Mouse (Mus musculus) forebrain, embryonic 10.5 days (tissue): ENCODE measurements around the gene Rps6ka3. TPM values are rescaled to one million over a fixed set of nuclear protein-coding genes. Genes with fewer than 3 reads are reported as not detected.
A peak's percentile ranks its signal among the peaks of the same experiment; 100 is the strongest.

Experiments
- DNase-seq: peaks from one replicate; pipeline ENCODE4 v3.0.0-alpha.2; 2017; ENCODE audit warnings: low spot score; ENCODE audit errors: extremely low spot score
- H3K27ac ChIP-seq: fragments of 300-500 bp; sonication (generic); 2 replicates; pipeline ENCODE4 v1.5.1; 2016; ENCODE audit warnings: mild to moderate bottlenecking
- H3K27me3 ChIP-seq: fragments of 300-500 bp; sonication (generic); 2 replicates; pipeline ENCODE4 v1.6.1; 2016; ENCODE audit warnings: mild to moderate bottlenecking; ENCODE audit not compliant: poor library complexity, severe bottlenecking
- H3K36me3 ChIP-seq: fragments of 300-500 bp; sonication (generic); replicated peaks from 2 replicates; pipeline ENCODE4 v1.6.1; 2016; ENCODE audit warnings: mild to moderate bottlenecking, moderate library complexity
- H3K4me1 ChIP-seq: fragments of 300-500 bp; sonication (generic); 2 replicates; pipeline ENCODE4 v1.6.1; 2016
- H3K4me3 ChIP-seq: fragments of 300-500 bp; sonication (generic); 2 replicates; pipeline ENCODE4 v1.5.1; 2016; ENCODE audit warnings: mild to moderate bottlenecking, moderate library complexity
- H3K9me3 ChIP-seq: fragments of 300-500 bp; sonication (generic); 2 replicates; pipeline ENCODE4 v1.6.1; 2016; ENCODE audit warnings: mild to moderate bottlenecking, moderate library complexity
- WGBS: fragments of 180-500 bp; shearing (Covaris S2); methylation state at CpG from one replicate; pipeline ENCODE4 v1.1.7; 2016; 5-methylcytosine and 5-hydroxymethylcytosine counted together
- polyA plus RNA-seq: library from polyadenylated mRNA; unstranded; fragments of >200 nt; fragmentation: Nextera tagmentation; extraction: Ambion mirVana; gene quantifications from 2 replicates; pipeline ENCODE4 v1.2.1, GENCODE M21; 2016

The Rps6ka3 gene
- polyA plus RNA-seq, 1 experiment from 2014 or later, result 4.5 TPM

DNA sequence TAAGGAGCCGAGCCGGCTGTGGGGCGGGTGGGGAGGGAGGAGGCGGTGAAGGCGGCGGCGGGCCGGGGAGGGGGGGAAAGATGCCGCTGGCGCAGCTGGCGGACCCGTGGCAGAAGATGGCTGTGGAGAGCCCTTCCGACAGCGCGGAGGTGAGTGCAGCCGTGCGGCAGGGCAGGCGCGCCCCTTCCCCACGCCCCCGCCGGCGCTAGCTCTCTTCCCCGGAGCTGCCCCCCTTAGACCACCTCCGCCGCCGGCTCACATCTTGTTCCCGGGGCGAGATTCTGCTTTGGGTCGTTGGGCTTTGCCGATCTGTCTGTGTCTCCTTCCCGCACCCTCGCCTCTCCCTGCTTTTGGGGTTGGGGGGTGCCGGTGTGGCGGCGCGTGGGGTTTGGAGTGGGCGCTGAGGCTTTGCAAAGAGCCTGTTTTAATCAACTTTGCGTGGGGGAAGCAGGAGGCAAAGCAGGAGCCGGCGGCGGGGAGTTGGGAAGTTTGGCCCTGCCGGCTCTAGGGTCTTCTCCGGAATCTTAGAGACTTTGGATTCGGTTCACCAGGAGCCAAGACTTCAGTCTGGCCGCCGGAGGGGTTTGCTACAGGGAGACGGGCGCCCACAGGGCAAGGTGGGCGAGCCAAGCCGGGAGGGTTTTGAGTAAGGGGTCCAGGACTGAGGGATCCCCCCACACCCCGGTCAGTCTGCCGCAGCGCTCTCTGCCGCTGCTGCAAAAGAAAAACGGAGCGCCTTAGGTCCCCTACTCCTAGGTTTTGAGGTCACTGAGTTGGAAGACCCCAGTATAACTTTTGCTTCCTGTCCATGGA, 46.1 kb downstream of the Rps6ka3 start:
- 17% methylated on average over 42 of the region's 57 CpGs for WGBS

DNA sequence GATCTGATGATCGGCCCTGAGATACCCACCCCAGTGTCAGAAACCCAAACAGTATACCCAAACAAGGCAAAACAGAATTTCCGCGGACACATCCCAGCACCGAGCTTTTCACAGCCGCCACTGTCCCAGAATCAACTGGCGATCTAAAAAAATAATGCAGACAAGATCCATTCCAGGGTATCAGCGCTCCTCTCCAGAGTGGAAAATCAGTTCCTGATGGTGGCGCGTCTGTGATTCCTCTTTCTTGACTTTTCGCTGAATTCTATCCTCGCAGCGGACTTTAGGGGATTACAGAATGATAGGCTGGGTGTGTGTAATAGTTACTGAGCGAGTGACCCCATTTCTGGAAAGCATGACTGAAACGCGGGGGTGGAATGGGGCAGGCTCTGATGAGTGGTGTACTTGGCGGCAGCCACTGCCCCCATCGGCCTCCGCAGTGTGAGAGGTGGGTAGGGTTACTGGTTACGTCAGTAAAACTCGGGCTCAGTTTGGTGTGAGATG, 46.9 kb downstream of the Rps6ka3 start:
- peaks cover 51% of the 10 kb centered on the region for H3K27me3 ChIP-seq
- no peaks in the 10 kb centered on the region for H3K9me3 ChIP-seq
- peak overlapping the region; percentile 68 for H3K4me3 ChIP-seq
- H3K27ac ChIP-seq, result peak overlapping the region; percentile 91
- peak; percentile 26 for DNase-seq
- WGBS, result 13% methylated on average over 20 of the region's 20 CpGs
- H3K4me1 ChIP-seq, result peaks cover 7% of the 10 kb centered on the region
- H3K36me3 ChIP-seq, result no peaks in the 10 kb centered on the region

More for the DNA sequence above, 46.1 kb downstream of the Rps6ka3 start:
- H3K4me1 ChIP-seq, result peaks cover 7% of the 10 kb centered on the region
- H3K9me3 ChIP-seq, result no peaks in the 10 kb centered on the region
- peaks cover 53% of the 10 kb centered on the region for H3K27me3 ChIP-seq
- DNase-seq, result peak; percentile 31
- H3K27ac ChIP-seq, result peak overlapping the region; percentile 91
- no peaks in the 10 kb centered on the region for H3K36me3 ChIP-seq
- H3K4me3 ChIP-seq, result peak overlapping the region; percentile 68

DNA sequence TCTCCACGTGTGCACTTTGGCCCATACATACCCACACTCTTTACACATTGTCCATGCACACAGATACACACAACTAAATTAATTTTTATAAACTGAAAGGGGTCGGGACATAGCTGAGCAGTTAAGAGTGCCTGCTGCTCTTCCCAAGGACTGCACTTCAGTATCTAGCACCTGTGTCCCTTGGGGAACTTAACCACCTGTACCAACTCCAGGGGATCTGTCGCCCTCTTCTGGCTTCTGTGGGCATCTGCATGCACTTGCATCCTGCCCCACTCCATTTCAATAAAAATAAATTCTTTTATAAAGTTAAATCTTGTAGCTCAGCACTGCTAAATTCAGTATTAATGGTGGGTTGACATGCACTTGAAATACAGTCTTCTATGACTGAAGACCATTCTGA, 54.6 kb downstream of the Rps6ka3 start:
- Histone ChIP-seq H3K4me1 (no peaks in the 10 kb centered on the region), H3K27me3 (peaks cover 15% of the 10 kb centered on the region), H3K27ac (no peak overlapping the region), H3K4me3 (no peak overlapping the region), H3K36me3 (no peaks in the 10 kb centered on the region), H3K9me3 (no peaks in the 10 kb centered on the region)
- WGBS, result 36% methylated on average over 3 of the region's 3 CpGs
- no peak for DNase-seq

DNA sequence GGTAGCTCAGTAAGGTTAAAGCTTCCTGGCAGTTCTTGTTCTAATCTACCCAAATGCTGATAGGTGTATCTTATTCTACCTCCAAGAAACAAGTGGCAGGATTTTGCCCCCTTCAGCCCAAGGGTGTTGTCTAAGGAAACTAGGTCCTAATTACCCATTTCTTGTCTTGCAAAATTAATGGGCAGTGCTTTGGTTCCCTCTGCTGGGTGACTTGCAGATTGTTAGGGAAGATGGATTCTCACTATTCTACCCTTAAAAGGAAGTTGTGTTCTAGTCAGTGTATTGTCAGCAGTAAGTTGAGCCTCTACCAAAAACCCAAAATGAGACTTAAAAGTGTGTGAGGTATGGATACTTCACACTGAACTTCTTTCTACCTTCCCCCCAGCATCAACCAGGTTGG, 59.0 kb downstream of the Rps6ka3 start:
- Histone ChIP-seq H3K4me1 (no peaks in the 10 kb centered on the region), H3K36me3 (no peaks in the 10 kb centered on the region), H3K4me3 (no peak overlapping the region), H3K27me3 (peaks cover 20% of the 10 kb centered on the region), H3K27ac (no peak overlapping the region), H3K9me3 (no peaks in the 10 kb centered on the region)
- no peak for DNase-seq

DNA sequence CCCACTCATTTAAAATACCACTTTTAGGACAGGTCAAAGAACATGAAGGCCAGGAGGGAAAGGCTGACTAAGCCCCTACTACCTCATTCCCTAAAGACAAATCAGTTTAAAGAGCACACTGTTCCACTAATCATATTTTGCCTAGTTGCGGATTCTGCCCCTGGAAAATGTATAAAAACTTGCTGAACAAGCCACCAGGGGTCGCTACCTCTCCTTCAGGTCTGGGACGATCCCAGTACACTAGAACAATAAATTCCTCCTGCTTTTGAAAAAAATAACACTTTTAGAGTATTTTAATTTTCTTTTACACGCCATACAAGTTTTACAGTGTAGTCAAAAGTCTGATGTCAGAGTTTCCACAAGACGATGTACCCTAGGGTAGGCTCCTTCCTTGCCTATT, 76.7 kb downstream of the Rps6ka3 start:
- no peak for DNase-seq
- WGBS, result 68% methylated on average over 5 of the region's 5 CpGs
- Histone ChIP-seq H3K27ac (no peak overlapping the region), H3K36me3 (0 out of 2 replicates have a peak, but pooled peaks cover 2% of the 10 kb centered on the region), H3K27me3 (peaks cover 3% of the 10 kb centered on the region; the same call in 1 of the 2 replicates), H3K4me1 (no peaks in the 10 kb centered on the region), H3K4me3 (no peak overlapping the region), H3K9me3 (no peaks in the 10 kb centered on the region)

DNA sequence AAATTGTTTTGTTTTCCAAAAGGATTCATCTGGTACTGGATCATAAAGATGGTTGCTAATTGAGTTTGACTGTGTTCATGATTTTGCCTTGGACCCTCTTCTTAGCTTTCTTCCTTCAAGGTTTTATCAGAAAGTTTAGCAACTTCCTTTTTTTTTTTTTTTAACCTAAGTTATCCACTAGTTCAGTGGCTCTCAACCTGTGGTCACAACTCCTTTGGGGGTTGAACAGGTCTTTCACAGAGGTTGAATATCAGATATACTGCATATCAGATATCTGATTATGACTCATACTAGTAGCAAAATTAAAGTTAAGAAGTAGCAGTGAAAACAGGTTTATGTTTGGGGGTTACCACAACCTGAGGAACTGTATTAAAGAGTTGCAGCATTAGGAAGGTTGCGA, 85.8 kb downstream of the Rps6ka3 start:
- Histone ChIP-seq H3K4me3 (no peak overlapping the region), H3K27me3 (peaks cover 5% of the 10 kb centered on the region; the same call in 1 of the 2 replicates), H3K4me1 (no peaks in the 10 kb centered on the region), H3K36me3 (0 out of 2 replicates have a peak, but pooled peaks cover 3% of the 10 kb centered on the region), H3K9me3 (no peaks in the 10 kb centered on the region), H3K27ac (no peak overlapping the region)
- DNase-seq, result no peak
- WGBS, result 97% methylated on average over 1 of the region's 1 CpGs

DNA sequence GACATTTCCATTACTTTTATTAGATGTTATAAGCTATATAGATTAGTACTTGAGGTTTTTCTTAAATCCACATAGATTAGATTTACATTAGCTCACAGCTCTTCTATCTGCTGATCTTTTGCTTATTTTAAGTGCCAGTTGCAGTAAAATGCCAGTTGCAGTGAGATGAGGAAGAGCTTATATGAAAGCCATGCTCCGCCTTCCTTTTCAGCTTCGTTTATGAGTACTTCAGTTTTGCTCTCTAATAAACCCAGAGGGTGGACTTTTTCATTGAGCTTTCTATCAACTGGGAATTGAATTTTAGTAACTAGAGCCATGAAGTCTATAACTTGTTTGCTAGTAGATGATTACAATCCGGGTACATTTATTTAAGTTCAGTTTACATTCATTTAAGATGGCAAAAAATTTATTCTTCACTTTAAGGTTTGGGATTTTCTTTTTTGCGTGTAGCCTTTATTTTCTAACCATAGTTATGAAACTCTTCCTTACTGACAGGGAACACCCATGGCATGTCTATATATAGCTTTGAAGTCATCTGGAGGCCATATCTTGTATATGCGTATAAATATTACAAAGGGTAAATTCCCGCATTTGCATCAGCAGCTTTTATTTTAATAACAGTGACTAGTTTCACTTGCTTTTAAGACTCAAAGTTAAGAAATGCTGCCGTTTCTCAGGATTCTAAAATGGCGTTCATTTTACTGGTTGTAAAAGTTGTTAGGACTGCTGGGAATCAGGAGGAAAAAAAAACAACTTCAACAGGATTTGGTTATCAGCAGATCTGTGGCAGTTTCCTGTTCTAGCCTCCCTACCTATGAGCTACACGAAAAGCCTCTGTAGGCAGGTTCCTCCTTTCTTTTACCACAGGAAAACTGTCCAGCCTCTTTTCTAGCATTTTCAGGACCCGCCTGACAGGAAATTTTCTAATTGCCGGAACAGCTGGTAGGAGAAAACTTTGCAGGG, 92.5 kb downstream of the Rps6ka3 start:
- H3K4me1 ChIP-seq, result no peaks in the 10 kb centered on the region
- no peak overlapping the region for H3K27ac ChIP-seq
- 0 out of 2 replicates have a peak, but pooled peaks cover 3% of the 10 kb centered on the region for H3K36me3 ChIP-seq
- no peaks in the 10 kb centered on the region for H3K9me3 ChIP-seq
- no peak overlapping the region for H3K4me3 ChIP-seq
- WGBS, result 87% methylated on average over 11 of the region's 11 CpGs
- DNase-seq, result no peak
- 0 out of 2 replicates have a peak, but pooled peaks cover 2% of the 10 kb centered on the region for H3K27me3 ChIP-seq

DNA sequence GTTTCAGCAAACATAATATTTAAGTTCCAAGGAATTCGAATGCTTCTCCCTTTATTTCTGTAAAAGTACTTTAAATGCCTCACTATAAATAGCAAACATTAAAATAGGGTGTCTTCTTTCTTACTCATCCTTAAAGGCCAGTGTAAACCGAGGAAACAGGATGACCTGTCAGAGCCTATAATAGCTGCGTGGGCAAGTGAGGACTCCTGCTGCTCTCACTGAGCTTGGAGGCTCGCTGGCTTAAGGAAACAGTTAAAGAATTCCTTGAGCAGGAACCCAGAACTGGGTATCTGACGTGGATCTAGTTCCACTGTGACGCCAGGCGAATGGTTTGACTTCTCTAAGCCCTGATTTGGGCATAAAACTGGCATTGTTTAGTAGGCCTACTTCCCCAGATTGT, 105.2 kb downstream of the Rps6ka3 start:
- Histone ChIP-seq H3K9me3 (no peaks in the 10 kb centered on the region), H3K4me1 (no peaks in the 10 kb centered on the region), H3K27ac (no peak overlapping the region), H3K27me3 (peaks cover 7% of the 10 kb centered on the region; the same call in 1 of the 2 replicates), H3K36me3 (peaks cover 10% of the 10 kb centered on the region; the same call in 1 of the 2 replicates), H3K4me3 (no peak overlapping the region)
- no peak for DNase-seq
- WGBS, result 66% methylated on average over 7 of the region's 7 CpGs

DNA sequence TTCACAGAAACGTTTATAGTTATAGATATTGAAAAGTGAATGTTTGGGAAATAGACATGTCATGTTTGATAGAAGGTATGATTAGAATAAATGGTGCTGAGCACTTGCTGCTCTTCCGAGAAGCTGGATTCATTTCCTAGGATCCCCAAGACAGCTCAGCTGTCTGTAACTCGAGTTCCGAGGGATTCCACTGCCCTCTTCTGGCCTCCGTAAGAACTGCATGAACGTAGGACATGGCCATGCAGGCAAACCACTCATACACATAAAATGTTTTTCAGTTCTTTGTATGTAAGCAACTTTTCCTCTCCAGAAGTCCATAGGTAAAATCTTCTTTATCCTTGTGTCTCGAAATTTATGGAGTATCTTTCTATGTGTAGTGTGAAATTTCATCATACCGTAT, 111.2 kb downstream of the Rps6ka3 start:
- no peak overlapping the region for H3K4me3 ChIP-seq
- no peaks in the 10 kb centered on the region for H3K27me3 ChIP-seq
- H3K4me1 ChIP-seq, result no peaks in the 10 kb centered on the region
- 34% methylated on average over 8 of the region's 8 CpGs for WGBS
- H3K36me3 ChIP-seq, result peaks cover 4% of the 10 kb centered on the region
- no peak overlapping the region for H3K27ac ChIP-seq
- peak; percentile 50 for DNase-seq
- H3K9me3 ChIP-seq, result no peaks in the 10 kb centered on the region

DNA sequence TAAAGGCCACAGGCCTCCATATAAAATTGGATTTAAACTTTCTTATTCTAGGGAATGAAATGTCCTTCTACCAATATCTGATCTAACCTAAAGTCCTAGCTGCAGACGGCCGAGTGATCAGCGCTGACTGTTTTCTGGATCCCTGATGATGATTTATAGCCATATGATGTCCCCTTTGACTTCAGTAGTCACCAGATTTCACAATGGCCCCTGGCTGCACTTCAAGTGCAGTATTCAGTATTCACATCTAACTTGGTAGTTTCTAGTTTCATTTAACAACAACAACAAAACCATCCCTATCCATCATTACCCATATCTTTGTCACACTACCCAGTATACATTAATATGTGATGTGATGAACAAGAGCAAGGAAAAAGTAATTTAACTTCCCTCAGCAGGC, 154.4 kb downstream of the Rps6ka3 start:
- Histone ChIP-seq H3K36me3 (peaks cover 19% of the 10 kb centered on the region), H3K4me1 (no peaks in the 10 kb centered on the region), H3K9me3 (no peaks in the 10 kb centered on the region), H3K4me3 (no peak overlapping the region), H3K27me3 (peaks cover 20% of the 10 kb centered on the region), H3K27ac (no peak overlapping the region)
- 94% methylated on average over 3 of the region's 3 CpGs for WGBS
- no peak for DNase-seq

DNA sequence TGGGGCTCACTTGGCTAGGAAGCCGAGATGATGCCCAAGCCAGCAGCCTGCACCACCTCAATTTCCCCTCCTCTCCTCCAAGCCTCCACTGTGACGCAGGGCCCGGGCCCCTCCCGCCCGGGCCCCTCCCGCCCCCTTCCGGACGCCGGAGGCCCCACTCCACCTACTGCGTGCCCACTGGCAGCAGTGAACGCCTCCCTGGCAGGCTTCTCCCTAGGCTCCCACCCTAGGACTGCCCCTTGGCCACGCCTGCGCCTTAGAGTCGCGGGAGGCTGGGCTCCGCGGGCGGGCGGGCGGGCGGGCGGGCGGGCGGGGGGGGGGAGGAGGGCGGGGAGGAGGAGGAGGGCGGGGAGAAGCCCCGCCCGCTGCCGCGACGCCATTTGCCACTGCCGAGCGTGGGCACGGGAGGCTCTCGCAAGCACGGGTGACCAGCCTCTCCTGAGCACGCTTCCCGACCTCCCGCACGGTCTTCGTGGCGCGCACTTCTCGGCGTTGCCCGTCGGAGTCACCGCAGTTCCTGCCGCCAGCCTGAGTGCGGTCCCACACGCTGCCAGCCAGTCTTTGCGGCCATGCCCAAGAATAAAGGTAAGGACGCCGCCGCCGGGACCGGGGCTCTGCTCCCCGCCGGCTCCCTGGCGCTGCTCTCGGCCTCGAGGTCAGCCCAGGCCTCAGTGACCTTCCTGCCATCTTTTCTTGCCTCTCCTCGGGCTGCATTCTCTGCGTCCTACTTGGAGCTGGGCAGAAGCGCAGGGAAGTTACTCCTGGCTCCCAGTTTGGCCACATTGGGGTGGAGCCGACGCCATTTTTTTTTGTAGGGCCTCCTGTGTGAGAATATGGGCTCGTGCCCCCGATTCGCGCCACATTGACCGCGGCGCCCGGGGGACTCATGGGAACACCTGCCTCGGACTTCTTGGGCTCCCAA, 162.0 kb downstream of the Rps6ka3 start, which contains the start of gene Eif1ax:
Gene Eif1ax, plus strand, starts transcription at position 348 of the 922 bp plus-strand sequence.
- H3K9me3 ChIP-seq, result no peaks in the 10 kb centered on the region
- peak within 1 kb of the TSS; percentile 92 for H3K27ac ChIP-seq
- H3K4me3 ChIP-seq, result peak within 1 kb of the TSS; percentile 69
- 22% methylated on average over 46 of the region's 76 CpGs for WGBS
- peaks cover 6% of the 10 kb centered on the region; the same call in 1 of the 2 replicates for H3K4me1 ChIP-seq
- peak; percentile 60 for DNase-seq
- peaks cover 23% of the 10 kb centered on the region for H3K27me3 ChIP-seq
- H3K36me3 ChIP-seq, result peaks cover 24% of the 10 kb centered on the region
